Mouse (Mus musculus) CH12.LX (cell line): ENCODE results near the gene Ltb.

Experiments
- CHD2 ChIP-seq: IDR thresholded peaks from 2 replicates; pipeline ENCODE4 v1.6.1; 2011; ENCODE audit warnings: low read length, improper control_type of control experiment
- CTCF ChIP-seq, 2 experiments: IDR thresholded peaks in 1 of 2; conservative IDR thresholded peaks in 1 of 2; 2 replicates each; pipeline ENCODE4 v1.5.1; 2011 to 2012; ENCODE audit warnings: low read depth in 2 of 2, low read length in 2 of 2, improper control_type of control experiment in 1 of 2, inconsistent platforms in 1 of 2, mild to moderate bottlenecking in 1 of 2, moderate library complexity in 1 of 2
- ELF1 ChIP-seq: IDR thresholded peaks from 2 replicates; pipeline ENCODE4 v1.6.1; 2014; ENCODE audit warnings: low read depth, mild to moderate bottlenecking, inconsistent platforms, low read length, improper control_type of control experiment
- EP300 ChIP-seq: IDR thresholded peaks from 2 replicates; pipeline ENCODE4 v1.6.1; 2011; ENCODE audit warnings: low read length, improper control_type of control experiment
- ETS1 ChIP-seq: conservative IDR thresholded peaks from 2 replicates; pipeline ENCODE4 v1.6.1; 2012; ENCODE audit warnings: low read depth, mild to moderate bottlenecking, inconsistent platforms, low read length, improper control_type of control experiment, moderate library complexity
- GABPA ChIP-seq: IDR thresholded peaks from 2 replicates; pipeline ENCODE4 v1.6.1; 2012; ENCODE audit warnings: low read depth, low read length, improper control_type of control experiment, inconsistent platforms; ENCODE audit not compliant: insufficient replicate concordance
- POLR2A ChIP-seq: IDR thresholded peaks from 2 replicates; pipeline ENCODE4 v1.6.1; 2011; ENCODE audit warnings: low read depth, mild to moderate bottlenecking, improper control_type of control experiment, low read length
- POLR2AphosphoS2 ChIP-seq: IDR thresholded peaks from 2 replicates; pipeline ENCODE4 v1.6.1; 2011; ENCODE audit warnings: low read depth, low read length, improper control_type of control experiment
- SIN3A ChIP-seq: IDR thresholded peaks from 2 replicates; pipeline ENCODE4 v1.6.1; 2012; ENCODE audit warnings: low read length, improper control_type of control experiment, inconsistent platforms
- TBP ChIP-seq: conservative IDR thresholded peaks from 2 replicates; pipeline ENCODE4 v1.6.1; 2011; ENCODE audit warnings: low read depth, low read length, improper control_type of control experiment
- USF1 ChIP-seq: IDR thresholded peaks from 2 replicates; pipeline ENCODE4 v1.6.1; 2014; ENCODE audit warnings: low read depth, mild to moderate bottlenecking, inconsistent platforms, low read length, improper control_type of control experiment
- ZNF384 ChIP-seq: IDR thresholded peaks from 2 replicates; pipeline ENCODE4 v1.6.1; 2012; ENCODE audit warnings: low read depth, low read length, improper control_type of control experiment, inconsistent platforms

DNA sequence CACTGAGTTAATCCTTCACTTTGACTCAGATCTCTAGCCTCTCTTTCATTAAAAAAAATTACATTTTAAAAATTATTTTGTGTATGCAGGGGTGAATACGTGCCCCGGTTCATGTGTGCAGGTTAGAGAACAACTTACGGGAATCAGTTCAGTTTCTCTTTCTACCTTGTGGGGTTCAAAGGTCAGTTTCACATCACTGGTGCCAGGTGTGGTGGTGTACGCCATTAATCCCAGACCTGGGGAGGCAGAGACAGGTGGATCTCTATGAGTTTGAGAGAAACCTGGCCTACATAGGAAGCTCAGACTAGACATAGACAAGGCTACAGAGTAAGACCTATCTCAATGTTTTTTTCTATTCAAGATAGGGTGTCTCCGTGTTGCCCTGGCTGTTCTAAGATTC lies 18.8 kb downstream of the Ltb start:
- no peak for TF ChIP-seq ETS1
- no peak for TF ChIP-seq EP300
- no peak for TF ChIP-seq POLR2A
- TF ChIP-seq GABPA, result no peak
- TF ChIP-seq ELF1, result no peak
- TF ChIP-seq ZNF384, result no peak
- TF ChIP-seq USF1, result no peak
- TF ChIP-seq CHD2, result no peak
- TF ChIP-seq SIN3A, result no peak
- TF ChIP-seq TBP, result no peak
- TF ChIP-seq POLR2AphosphoS2, result no peak
- TF ChIP-seq CTCF (conservative IDR thresholded peaks at IDR 0.05 in 1 of 2, IDR thresholded peaks at IDR 0.05 in 1 of 2; ENCODE audit: low read depth in 2 of 2, low read length in 2 of 2), result no peak
